Mouse (Mus musculus) T-helper 17 cell (primary cell): ENCODE measurements at regions not wholly inside any gene's neighbourhood (a gene's known extent, or its start where the extent isn't known, plus 50 kb on each side); places are given as distances from the start of the nearest gene placed in this dataset.

ENCODE experiments used
- in situ Hi-C, 2 experiments: fragments of 300-600 bp; cut with MboI, MseI; formaldehyde crosslinking; loops; 1 replicate in 1 of 2; 2 replicates in 1 of 2; pipeline ENCODE4 v1.15.1; 2025; ENCODE audit warnings: high pct_unique_total_duplicates in 2 of 2

DNA sequence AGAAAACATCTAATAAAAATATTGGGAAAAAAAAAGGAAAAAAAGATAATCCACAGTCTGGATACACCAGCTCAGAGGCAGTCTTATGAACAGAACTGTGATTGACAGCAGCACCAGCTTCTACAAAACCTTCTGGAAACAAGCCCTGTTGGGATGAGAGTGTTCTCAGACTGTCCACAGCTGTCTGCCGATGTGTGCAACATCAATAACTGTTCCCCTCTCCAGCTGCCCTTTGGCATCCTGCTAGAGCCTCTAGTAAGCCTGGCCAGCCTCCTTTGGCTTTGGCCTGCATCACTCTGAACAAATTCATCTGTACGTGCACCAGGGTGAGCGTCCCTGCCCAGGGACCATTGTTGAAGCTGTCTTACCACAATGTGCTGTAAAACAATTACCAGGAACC, 137.0 kb upstream of the Irs2 start:
- in situ Hi-C loops: no loop called here

GRCm38 (mm10) chr8:11140566-11140965, 132.3 kb upstream of the Irs2 start:
- in situ Hi-C loops: no loop called here

GRCm38 (mm10) chr8:11139294-11139693, 131.0 kb upstream of the Irs2 start:
- in situ Hi-C loops: loop anchor here in 1 of 2 experiments (10.0 kb wide), 1 partner anchor 1694 kb away; no protein-coding TSS in a partner anchor

DNA sequence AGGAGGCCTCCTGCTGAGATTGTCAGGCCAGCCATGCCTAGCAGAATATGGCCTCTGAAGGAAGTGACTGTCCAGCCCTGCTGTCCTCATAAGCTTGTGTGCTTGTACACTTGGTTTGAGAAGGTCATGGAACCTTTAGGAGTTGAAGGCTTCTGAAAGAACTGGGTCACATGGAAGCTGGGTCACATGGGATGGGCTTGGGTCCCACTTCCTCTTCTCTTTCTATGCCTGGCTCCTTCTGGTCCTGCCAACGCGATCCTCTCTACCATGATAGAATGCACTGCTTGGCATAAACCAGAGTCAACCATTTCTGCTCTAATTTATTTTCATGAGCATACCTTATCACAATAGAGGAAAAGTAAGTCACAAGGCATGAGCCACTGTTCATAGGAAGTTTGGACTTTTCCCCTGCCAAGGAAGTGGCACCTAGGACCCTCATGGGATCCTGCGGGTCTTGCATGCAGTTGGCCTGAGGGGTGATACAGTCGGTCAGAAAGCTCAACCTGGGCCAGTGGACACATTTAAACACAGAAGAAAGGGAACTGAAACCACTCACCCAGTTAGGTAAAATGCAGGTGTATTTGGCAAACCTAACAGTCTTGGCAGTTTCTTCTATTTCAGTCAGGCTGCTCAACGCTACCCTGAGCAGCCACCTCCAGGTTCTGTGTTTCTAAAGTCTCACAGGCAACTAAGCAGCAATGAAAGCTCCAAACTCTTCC, 130.2 kb upstream of the Irs2 start:
- in situ Hi-C loops: loop anchor here in 1 of 2 experiments (10.0 kb wide), 1 partner anchor 1694 kb away; no protein-coding TSS in a partner anchor

DNA sequence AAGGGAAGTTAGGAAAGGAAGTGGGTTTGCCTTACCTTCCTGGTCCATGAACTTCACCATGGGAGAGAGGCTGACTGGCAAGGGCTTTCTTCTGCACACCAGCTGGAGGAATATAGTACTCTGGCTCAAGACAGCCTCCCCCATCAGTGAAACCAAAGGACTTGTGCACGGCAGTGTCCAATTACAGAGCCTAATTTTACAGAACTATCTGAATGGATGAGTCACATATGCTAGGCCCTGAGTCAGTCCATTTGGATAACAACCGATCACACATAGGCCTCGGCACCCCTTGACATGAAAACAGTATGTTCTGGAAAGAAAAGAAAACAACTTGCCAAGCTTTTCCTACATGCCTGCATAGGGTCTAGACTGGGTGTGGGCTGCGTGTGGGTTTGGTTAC, 128.3 kb upstream of the Irs2 start:
- in situ Hi-C loops: loop anchor here in 1 of 2 experiments (10.0 kb wide), 1 partner anchor 1692 kb away; no protein-coding TSS in a partner anchor

GRCm38 (mm10) chr8:11135135-11135534, 126.9 kb upstream of the Irs2 start:
- in situ Hi-C loops: loop anchor here in 1 of 2 experiments (10.0 kb wide), 1 partner anchor 1690 kb away; no protein-coding TSS in a partner anchor

- in situ Hi-C loops: loop anchor here in 1 of 2 experiments (10.0 kb wide), 1 partner anchor 1690 kb away; no protein-coding TSS in a partner anchor
Measured at GRCm38 (mm10) chr8:11134562-11134961, 126.3 kb upstream of the Irs2 start.

- in situ Hi-C loops: no loop called here
Measured at GRCm38 (mm10) chr8:11119030-11119634, 110.9 kb upstream of the Irs2 start.

- in situ Hi-C loops: no loop called here
Measured at GRCm38 (mm10) chr8:11116534-11116933, 108.3 kb upstream of the Irs2 start.

- in situ Hi-C loops: no loop called here
Measured at GRCm38 (mm10) chr8:11115210-11115609, 107.0 kb upstream of the Irs2 start.

DNA sequence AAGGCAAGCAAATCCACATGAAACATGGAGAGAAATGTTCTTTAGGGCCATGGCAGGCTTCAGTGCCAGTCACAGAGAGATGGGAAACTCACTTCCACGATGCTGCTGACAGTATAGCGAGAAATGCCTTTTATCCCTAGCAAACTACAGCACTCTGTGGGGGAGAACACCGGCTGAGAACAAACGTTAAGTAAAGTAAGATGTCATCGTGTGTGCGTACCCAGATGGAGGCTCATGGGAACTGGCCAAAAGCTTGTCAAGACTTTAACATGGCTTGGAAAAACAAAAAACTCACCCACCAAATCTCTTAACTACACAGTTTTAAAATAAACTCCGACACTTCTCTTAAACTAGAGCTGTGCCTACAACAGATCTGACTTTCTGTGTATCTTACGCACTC, 106.3 kb upstream of the Irs2 start:
- in situ Hi-C loops: no loop called here

DNA sequence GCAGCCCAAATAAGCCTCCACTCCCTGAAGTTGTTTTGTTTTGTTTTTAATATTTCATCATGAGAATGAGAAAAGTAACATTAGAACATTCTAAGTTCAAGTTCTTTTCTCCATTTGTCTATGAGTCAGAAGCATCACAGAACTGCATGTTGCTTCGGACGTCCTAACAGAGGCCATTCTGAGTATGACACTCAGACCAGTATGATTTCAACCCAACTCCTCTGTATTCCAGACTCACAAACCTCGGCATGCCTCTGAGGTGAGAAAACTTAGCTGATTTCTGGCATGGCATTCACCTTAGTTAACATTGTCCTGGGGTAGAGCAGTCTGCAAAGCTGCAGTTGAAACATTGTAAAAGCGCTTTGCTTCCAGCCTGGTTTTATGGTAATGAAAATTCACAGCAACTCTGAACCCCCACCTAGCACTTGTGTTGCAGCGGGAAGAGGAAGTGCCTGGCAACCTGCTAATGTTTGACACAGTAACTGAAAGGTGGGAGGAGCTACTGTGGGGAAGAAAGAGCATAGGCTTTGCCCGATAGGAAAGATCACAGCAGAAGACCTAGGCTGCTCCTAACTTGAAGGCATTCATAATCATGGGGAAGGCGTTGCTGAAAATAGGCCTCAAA, 104.8 kb upstream of the Irs2 start:
- in situ Hi-C loops: no loop called here

GRCm38 (mm10) chr8:11111987-11112386, 103.7 kb upstream of the Irs2 start:
- in situ Hi-C loops: no loop called here

- in situ Hi-C loops: no loop called here
Measured at GRCm38 (mm10) chr8:11107435-11107834, 99.2 kb upstream of the Irs2 start.

- in situ Hi-C loops: no loop called here
Measured at GRCm38 (mm10) chr8:11107021-11107420, 98.8 kb upstream of the Irs2 start.

DNA sequence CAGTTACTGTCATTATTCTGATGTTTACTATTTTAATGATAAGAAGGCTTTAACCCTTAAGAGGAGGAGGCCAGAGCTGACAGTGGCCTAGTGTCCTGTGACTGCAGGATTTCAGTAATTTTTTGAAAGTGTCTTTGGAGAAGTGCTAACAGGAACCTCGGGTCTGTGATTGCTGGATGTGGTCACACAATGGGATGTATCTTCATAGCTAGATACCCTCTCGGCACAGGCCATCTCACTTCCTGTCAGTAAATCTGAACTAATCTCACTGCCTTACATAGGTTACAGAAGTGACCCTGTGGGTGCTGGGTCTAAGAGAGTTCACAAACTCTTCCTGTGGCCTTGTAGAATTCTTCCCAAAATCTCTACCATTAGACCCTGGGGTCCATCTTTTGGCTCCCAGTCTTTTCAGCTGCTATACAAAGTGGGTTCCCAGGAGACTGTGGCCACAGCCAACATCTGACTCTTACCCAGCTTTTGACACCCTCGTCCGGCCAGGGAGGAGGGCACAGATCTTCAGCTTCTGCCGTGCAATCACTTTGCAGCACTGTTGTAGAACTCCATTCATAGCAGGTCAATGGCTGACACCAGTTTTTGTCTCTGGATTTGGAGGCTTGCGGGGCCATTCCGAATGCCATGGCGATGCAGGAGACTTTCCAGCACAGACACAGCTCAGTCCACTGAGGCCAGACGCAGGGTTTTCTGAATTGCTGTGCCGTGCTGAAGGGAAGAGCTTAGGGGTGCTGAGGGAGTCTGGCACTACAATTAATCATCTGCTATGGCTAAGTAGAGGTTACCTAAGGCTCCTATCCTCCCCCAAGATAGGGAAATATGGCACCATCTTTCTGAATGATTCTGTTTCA, 95.7 kb upstream of the Irs2 start:
- in situ Hi-C loops: no loop called here

- in situ Hi-C loops: no loop called here
Measured at GRCm38 (mm10) chr8:11100310-11100709, 92.1 kb upstream of the Irs2 start.

DNA sequence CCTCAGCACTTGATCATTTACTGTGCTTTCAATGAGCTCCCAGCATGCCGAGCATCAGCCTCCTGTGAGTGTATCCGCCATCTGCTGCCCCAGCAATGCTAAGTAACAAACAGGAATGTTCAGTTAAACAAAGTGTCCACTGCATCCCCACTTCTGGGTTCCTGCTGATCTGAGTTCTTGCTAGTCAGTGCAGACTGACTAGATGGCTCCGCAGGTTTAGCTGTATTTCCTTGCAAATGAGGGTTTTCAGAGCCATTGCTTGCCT, 91.3 kb upstream of the Irs2 start:
- in situ Hi-C loops: no loop called here

DNA sequence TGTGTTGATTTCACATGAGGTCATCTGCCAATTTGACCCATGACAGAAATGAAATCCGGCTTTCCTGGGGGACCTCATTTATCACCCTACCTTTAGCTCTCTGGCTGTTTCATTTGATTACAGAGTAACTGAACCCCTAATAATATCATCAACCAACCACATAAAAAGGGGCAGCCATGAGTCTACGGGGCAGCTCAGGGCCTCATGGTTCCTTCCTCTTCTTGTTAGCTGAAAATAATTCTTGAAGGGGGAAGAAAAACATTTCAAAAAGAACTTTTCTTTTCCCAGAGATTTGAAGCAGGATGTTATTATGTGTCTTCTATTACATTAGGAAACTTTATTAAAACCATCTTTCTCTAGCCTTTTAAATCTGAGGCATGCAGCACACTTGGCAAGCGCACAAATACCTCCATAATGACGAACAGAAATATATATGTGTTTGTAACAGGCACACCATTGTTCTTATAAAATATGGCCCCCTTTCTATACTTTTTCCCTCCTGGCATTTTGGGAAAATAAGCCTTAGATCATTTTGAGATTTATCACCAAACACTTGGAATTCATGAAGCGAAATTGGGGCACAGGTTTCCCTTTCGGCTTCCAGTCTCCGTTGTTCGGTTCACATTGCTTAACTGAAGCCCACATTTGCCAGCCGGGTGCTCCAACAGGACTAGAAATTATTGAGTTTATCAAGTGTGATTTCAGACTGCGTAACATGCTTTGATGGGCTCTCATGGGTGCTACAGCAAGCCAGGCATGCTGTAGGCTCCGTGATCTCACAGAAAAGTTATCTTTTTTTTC, 90.7 kb upstream of the Irs2 start:
- in situ Hi-C loops: no loop called here

DNA sequence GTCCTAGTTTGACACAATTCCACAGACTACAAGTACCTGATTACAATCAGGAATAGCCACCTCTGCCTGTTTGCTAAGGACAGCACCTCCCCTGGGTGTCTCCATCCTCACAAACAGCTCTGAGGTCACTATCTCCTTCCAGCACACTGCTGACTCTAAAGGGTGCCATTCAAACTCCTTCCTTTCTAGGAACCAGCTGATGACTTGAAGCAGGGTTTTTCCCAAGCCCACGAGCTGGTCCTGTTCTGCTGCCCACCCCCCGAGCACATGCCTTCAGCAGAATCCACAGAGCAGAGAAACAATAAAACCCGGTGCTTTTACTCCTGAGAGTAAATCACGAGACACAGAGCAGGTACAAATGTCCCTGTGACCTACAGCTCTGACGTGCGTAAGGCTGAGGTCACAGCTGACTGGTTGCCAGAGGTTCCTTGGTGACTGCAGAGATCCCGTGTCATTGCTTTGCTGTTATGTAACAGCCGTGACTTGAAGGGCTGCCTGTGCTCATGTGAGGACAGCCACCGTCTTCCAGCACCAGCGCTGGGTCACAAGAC, 90.0 kb upstream of the Irs2 start:
- in situ Hi-C loops: no loop called here

- in situ Hi-C loops: no loop called here
Measured at GRCm38 (mm10) chr8:11097813-11098212, 89.6 kb upstream of the Irs2 start.
